Mouse (Mus musculus) frontal cortex, adult 2 months (tissue): Measurements from ENCODE around the gene Ankzf1. TPM values are rescaled to one million over a fixed set of nuclear protein-coding genes. Genes with fewer than 3 reads are reported as not detected.
"Not testable (repeated sequence)": the region's sequence is repeated elsewhere in the genome, so short reads cannot be mapped to it uniquely, and the experiment has no call there.

Experiments
- DNase-seq, 2 experiments: peaks; one replicate each; pipeline ENCODE4 v3.0.0; 2022; ENCODE audit warnings: low spot score in 1 of 2; ENCODE audit errors: extremely low spot score in 1 of 2
- polyA plus RNA-seq: library from polyadenylated mRNA; depleted of rRNA; stranded (reverse); fragments of >200 nt; gene quantifications from 2 replicates; pipeline ENCODE4 v1.2.3, GENCODE M21; 2012

Ankzf1 gene
- polyA plus RNA-seq, 1 experiment: 49.9 TPM

DNA sequence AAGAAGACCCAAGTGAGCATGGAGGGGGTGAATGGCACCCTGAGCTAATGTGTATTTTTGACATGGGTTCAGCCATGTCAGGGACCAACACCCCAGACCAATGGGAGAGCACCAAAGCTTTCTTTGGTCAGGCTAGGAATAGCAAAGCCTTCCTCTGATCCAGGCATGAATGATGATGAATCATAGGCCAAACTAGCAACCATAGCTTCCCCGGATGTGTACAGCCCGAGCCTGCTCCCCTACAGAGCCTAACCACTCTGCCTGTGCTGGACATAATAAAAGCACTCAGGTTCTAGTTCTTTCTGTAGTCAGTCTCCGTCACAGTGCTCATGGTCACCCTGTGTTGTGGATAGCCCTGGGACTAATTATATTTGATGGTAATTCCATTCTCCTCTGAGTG is 29.6 kb downstream of the Ankzf1 start:
- no peak for DNase-seq

DNA sequence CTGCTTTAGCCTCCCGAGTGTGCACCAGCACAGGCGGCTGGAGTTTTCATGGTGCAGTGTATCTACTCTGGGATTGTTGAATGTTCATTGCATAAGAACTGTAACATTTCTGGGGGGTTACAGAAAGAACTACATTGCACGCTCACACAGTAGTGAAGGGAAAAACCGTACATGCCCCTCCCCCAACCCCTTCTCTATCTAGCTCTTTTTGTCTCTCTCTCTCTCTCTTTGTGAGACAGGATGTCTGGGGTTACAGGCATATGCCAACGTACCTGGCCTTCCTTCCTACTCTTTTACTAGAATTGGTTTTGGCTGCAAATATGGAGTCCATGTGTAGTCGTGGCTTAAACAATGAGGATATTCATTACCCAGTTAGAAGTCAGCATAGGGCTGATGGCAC is 31.0 kb downstream of the Ankzf1 start:
- no peak for DNase-seq

DNA sequence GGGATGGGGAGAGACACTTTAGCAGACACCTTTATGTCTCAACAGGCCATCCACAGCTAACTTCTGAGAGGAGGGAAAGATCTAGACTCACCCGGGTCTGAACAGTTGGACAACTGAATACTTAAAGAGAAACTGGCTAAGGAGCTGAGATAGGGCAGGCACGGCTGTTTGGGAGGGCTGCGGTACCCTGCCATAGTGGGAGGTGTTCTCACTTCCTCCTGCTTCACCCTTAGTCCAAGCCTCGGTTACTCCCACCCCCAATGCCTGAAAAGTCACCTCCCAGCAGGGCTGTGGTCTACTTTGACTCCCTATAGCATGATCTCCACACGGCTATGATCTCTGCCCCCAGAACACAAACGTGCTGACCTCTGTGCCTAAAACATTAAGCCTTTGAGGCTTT is 31.6 kb downstream of the Ankzf1 start:
- no peak for DNase-seq

DNA sequence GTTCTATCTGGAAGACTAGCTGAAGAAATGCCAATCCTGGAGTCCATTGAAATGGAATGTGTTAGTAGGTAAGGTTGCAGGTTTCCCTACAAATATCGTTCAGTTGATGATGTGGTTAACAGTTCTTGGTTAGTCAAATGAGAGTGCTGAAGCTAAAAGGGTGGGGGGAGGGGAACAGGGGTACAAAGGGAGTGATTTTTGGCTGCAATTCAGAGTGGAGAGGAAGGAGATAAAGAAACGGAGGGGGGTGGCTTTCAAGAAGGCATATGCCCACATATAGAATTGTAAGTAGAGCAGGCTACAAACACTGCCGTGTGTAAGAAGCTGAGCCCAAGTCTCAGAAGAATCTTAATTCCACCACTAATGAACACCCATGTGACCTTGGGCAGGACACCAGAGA is 33.5 kb downstream of the Ankzf1 start:
- DNase-seq: no peak

DNA sequence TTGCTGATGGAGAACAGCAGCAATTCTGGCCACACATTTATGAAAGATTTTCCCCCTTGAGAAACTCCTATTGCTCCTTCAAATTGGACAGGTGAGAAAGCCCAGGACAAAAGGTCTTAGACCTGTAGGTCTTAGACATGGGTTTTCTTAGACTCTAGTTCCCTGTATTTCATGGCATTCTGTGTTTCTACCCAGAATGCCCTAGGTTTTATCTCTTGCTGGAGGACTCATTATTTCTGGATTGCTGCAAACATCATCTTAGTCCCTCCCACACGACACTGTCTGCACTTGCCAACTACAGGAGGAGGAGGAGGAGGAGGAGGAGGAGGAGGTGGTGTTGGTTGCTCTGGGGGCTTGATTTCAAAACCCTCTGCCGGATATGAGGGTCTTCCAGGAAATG is 34.2 kb downstream of the Ankzf1 start:
- no peak for DNase-seq

DNA sequence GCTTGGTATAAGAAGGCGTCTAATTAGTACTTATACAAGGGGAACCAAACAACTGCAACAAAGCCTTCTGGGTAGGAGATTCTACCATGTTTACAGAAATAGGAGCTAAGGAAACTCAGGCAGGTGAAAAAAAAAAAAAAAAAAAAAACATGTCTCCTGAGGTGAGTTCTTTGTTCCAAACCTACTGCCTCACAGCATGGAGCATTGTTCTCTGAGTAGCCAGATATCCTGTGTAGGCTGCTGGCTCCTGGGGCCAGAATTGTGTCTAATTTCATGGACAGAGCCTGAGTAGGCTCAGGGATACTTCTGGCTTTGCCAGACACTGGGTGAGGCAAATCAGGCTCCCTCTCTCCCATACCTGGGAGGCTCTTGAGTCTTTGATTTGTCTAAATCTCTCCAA is 35.7 kb downstream of the Ankzf1 start:
- DNase-seq: no peak

DNA sequence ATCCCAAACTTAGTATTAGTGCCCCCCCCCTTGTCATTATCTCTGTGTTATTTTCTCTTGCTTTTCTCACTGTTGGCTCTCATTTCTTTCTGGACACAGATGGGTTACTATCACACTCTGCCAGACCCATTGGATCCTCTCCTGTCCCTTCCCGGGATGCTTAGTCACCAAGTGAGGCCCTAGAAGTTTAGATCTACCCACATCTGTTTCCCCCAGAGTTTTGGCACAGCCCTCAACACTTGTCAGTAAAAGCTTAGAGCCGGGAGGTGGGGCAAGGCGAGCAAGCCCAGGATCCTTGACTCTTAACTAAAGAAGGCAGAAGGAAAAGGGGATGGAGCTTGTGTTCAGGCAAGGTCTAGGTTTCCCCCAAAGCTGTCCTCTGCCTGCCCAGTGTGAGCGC is 37.2 kb downstream of the Ankzf1 start:
- no peak for DNase-seq

DNA sequence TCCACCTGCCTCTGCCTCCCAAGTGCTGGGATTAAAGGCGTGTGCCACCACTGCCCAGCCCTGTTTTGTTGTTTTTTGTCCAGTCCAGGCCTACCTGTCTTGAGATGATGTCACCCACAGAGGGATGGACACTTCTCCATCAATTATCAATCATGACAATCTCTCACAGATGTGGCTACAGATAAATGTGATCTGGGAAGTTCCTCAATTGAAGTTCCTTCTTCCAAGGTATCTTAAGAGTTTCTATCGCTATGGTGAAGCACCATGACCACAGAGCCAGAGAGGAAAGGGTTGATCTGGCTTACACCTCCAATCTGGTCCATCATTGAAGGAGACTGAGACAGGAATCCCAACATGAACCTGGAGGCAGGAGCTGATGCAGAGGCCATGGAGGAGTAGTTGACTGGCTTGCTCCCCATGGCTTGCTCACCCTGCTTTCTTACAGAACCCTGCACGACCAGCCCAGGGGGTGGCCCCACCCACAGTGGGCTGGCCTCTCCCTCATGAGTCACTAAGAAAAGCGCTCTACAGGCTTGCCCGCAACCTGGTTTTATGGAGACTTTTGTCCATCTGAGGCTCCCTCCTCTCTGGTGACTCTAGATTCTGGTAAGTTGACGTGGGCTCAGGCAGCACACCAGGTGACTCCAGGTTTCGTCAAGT is 38.5 kb downstream of the Ankzf1 start:
- DNase-seq: no peak

DNA sequence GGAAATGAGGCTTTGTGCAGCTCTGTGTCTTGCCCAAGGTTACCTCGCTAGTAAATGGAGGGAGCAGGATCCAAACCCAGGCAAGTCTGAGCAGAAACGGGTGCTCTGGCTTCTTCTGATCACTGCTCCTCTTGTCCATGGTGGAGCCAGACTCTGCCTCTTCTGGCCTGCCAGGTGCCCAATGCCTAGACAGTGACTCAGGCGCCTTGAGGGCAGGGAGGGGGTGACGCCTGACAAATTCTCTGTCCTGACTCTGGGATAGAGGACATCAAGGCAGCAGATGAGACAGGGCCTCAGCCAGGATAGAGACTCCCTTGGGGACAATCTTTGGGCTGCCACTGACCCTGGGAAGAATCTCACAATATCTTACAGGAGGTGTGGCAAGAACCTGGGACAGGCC is 39.3 kb downstream of the Ankzf1 start:
- DNase-seq: no peak

DNA sequence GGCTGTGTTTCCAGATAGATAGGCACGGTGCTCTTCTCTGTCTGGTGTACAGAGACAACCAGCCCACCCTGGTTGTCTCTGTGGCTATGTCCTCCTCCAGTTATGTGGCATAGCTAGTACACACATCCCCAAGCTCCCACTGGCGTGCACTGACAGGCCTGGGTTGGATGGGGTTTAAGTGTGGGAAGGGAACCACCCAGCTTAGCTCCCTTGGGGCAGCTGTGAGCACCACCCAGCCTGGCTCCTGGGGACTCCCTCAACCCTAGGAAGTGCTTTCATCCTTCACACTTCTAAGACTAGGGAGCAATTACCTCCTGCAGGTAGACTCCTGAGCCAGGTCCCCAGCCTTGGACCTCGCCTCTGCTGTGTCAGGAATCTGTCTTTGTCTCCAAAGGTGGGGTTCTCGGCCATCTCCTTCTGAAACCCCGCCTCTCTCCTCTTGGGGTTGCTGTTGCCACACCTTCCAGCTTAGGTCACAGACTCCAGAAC is 39.8 kb downstream of the Ankzf1 start, which contains the start of gene A630095N17Rik:
Gene A630095N17Rik, minus strand, starts transcription at position 439 of the 489 bp plus-strand sequence.
- no peak for DNase-seq

DNA sequence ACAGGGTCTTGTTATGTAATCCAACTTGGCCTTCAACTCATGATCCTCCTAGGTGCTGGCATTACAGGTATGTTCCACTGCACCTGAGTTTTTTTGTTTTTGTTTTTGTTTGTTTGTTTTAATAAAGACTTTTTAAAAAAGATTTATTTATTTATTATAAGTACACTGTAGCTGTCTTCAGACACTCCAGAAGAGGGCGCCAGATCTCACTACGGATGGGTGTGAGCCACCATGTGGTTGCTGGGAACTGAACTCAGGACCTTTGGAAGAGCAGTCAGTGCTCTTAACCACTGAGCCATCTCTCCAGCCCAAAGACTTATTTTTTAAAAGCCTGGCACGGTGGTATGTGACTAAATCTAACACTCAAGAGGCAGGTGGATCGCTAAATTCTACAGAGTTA is 40.5 kb downstream of the Ankzf1 start:
- not testable (repeated sequence) for DNase-seq

DNA sequence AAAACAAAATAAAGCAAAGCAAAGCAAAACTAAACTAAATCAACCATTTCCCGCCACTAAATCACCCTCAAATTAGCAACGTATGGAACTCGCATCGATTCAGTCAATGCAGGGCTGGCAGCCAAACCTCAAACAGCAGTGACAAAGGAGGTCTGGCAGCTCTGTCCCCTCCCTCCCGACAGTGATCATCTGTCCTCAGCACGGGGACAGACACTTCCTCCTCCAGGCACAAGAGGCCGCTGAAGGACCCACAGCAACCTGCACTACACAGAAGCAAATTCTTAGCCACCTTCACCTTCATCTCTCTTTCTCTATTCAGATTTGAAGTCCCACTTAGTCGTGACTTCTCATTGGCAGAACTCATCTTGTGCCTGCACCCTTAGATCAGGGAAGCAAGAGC is 42.7 kb downstream of the Ankzf1 start:
- DNase-seq: peak; percentile 64 to 81

DNA sequence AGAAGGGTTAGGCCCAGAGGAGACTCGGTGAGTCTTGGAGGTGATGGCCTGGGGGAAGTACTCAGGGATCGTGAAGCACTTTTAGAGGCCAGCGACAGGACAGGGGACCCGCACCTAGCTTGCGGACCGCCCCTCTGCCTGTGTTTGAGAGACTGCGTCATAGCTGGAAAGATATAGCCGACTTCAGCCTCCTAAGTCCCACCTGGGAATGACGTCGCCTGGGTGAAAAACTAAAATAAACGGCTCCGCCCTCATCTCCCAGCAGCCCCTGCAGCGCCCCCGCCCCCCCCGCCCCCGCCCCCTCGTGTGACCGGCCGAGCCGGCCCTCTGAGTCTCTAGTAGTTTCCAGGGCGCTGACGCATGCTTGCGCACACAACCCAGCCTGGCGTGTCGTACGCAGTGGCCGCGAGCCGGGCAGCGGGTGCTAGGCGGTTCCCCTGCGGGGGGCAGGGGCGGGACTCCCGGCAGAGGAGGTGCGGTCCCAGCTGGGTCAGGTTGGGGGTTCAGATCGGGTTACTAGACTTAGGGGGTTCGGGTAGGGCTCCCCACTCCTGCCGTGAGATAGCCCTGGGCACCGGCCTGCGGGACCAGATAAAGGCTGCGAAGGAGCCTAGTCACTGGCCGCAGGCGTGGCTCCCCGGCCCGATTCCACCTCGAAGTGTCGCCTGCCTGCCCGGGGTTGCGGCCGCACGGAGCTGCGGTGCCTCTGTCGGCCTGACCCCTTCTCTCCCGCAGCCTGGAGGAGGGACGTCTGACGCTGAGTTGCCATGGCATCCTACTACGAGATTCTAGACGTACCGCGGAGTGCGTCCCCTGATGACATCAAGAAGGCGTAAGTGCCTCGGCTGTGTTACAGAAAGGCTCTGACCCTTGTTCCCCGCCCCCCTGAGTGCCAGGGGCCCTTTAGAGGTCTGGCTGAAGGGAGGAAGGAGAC is 44.4 kb downstream of the Ankzf1 start, which contains the start of gene Dnajb2:
Gene Dnajb2, plus strand, starts transcription at position 290 of the 934 bp plus-strand sequence.
- peak; percentile 75 to 87 for DNase-seq

DNA sequence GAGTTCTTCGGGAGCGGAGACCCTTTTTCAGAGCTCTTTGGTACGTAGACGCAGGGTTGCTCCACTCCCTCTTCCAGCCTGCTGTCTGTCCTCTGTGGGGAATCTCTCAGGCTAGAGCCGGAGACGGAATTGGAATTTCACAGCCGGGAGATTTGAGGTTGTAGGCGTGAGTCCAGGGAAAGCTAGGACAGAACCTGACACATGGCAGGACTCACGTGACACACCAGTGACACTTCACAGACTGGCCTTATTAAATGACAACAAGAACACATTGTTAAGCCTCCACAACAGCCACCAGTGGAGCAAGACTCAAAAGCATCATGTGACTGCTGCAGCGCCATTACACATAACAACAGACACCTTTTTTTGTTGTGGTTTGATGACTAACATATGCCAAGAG is 47.6 kb downstream of the Ankzf1 start:
- peak in 1 of 2 experiments; percentile 57 for DNase-seq

DNA sequence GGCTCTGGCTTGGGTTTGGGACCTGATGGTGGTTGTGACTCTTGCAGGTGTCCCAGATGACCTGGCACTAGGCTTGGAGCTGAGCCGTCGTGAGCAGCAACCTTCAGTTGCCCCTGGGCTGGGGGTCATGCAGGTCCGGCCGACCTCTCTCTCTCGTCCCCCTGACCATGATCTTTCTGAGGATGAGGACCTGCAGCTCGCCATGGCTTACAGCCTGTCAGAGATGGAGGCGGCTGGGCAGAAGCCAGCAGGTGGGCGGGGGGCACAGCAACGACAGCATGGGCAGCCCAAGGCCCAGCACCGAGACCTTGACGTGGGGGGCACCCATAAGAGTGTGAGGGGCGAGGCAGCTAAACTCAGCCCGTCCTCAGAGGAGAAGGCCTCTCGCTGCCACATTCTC is 51.5 kb downstream of the Ankzf1 start:
- DNase-seq: no peak

DNA sequence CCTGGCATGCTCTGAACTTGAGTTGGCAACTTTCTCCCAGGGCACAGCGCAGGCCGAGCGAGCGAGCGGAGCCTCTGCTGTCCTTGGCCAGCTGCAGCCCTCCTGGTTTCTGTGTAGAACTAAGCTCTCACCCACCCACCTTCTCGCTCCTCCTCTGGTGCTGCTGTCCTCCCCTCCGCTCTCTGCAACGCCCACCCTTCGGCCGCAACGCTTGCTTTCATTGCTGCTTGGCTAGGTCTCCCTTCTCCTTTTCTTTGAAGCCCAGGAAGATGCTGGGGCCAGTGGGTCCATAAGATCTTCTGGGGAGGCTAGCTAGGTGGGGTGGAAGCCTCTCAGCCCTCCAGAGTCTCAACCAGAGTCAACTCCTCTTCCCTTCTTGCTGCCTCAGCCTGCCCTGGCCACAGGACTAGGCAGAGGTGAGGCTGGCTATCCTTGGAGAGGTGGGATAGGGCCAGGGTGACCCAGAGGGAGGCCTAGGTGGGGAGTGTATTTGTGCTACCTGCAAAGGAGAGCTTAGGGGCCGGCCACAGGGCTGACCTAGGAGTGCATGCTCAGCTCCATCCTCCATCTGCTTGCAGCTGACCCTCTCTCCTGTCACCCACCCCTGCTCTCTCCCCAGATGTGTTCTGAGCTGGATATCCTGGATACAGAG is 52.4 kb downstream of the Ankzf1 start:
- DNase-seq: no peak

DNA sequence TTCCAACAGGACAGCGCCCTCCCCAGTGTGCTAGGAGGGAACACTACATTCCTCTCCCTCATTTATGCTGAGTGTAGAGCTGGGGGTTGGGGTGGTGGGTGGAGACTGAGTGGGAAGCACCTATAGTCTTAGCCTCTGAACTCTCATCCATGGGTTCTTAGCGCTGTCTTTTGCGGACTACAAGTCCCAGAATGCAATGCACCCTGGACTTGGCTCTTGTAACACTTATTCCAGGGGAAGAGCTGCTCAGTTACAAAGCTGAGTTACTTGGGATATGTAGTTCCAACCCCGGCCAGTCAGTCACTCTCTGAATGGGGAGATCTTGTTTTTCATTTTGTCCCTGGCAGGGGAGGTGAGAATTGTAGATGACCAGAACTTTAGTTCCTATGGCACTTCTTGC is 52.9 kb downstream of the Ankzf1 start:
- DNase-seq: peak; percentile 70 to 84

DNA sequence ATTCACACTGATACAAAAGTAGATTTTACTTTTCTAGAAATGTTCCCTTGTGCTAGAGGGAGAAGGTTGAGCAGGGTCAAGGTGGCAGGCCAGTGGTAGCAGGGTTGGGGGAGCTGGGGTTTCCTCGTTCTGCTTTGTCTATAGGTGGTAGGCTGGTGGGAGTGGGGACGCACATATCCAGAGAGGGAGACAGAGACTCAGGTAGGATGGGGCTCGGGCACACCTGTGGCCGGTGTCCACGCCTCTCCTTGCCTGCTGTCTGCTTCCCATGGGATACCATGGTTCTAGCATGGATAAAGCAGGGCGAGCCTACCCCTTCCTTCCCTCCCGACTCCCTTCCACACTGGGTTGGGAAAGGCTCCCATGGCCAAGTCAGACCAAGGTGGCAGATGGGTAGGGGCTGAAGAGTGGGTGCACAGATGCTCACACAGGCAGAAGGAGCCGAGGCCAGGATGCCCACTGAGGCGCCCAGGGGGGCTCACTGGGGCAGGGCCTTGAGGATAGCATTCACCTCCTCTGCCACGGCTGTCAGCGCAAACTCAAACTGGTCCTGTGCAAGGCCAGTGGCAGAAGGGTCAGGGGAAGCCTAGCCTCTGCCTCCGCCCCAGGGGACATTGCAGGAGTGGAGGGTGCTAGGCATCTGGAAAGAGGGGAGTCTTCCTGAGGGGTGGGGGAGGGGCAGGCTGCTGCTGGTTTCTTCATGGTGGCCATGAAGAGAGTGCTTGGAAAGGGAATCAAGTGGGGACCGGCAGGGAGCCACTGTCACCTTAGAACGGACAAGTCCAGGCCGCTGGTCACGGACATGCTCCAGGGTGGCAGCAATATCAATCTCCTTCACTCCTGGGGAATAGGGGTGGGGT is 55.4 kb downstream of the Ankzf1 start:
- no peak for DNase-seq

DNA sequence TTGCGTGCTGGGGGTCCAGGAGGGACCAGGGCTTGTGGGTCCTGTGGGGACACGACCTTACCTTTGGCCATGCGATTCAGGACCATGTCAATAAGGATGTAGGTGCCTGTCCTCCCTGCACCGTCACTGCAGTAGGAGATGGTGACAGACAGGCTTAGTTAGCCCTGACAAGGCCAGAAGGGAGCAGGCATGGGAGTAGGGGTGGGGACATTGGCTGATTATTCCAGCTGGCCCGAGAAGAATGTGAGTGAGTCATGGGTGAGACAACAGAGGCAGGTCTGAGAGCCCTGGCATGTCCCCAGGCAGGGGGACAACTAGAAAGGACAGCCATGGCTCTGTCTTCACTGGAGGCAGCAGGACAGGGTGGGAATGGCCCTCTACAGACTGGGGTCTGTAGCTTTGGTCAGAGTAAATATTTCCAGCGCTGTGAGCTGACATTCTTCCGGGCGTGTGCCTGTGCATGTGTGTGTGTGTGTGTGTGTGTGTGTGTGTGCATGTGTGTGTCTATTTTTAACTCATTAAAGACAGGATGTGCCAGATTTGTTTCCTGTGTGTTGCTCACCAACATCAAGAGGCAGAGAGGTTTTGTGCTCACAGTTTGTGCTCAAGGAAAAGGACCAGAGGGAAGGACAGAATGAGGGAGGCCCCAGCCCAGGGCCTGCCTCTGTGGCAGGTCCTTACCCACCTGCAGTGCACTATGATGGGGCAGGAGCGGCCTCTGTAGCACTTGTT is 56.3 kb downstream of the Ankzf1 start:
- DNase-seq: no peak
